Mouse (Mus musculus) liver, embryonic 13.5 days (tissue): ENCODE measurements around the gene Obox3. TPM values are rescaled to one million over a fixed set of nuclear protein-coding genes. Genes with fewer than 3 reads are reported as not detected.
"Not testable (repeated sequence)": the region's sequence is repeated elsewhere in the genome, so short reads cannot be mapped to it uniquely, and the experiment has no call there.

Experiments
- ATAC-seq: fragments of 200-750 bp; cut with Nextera tagmentation; 2 replicates; pipeline ENCODE4 v1.8.0; 2017; ENCODE audit warnings: low read depth, mild to moderate bottlenecking, moderate number of reproducible peaks, moderate library complexity
- DNase-seq: peaks from one replicate; pipeline ENCODE4 v3.0.0; 2022
- H3K27ac ChIP-seq: fragments of 300-500 bp; sonication (generic); 2 replicates; pipeline ENCODE4 v1.5.1; 2015; ENCODE audit warnings: moderate library complexity, mild to moderate bottlenecking, inconsistent platforms
- H3K27me3 ChIP-seq: fragments of 300-500 bp; sonication (generic); 2 replicates; pipeline ENCODE4 v1.6.1; 2015; ENCODE audit warnings: mild to moderate bottlenecking, inconsistent platforms
- H3K36me3 ChIP-seq: fragments of 300-500 bp; sonication (generic); 2 replicates; pipeline ENCODE4 v1.6.1; 2015; ENCODE audit warnings: mild to moderate bottlenecking, inconsistent platforms
- H3K4me1 ChIP-seq: fragments of 300-500 bp; sonication (generic); replicated peaks from 2 replicates; pipeline ENCODE4 v1.6.1; 2015; ENCODE audit warnings: inconsistent platforms
- H3K4me2 ChIP-seq: fragments of 300-500 bp; sonication (generic); 2 replicates; pipeline ENCODE4 v1.6.1; 2015; ENCODE audit warnings: inconsistent platforms, mild to moderate bottlenecking, moderate library complexity
- H3K4me3 ChIP-seq: fragments of 300-500 bp; sonication (generic); replicated peaks from 2 replicates; pipeline ENCODE4 v1.5.1; 2015; ENCODE audit warnings: mild to moderate bottlenecking, inconsistent platforms
- H3K9ac ChIP-seq: fragments of 300-500 bp; sonication (generic); 2 replicates; pipeline ENCODE4 v1.6.1; 2015; ENCODE audit warnings: mild to moderate bottlenecking, inconsistent platforms
- H3K9me3 ChIP-seq: fragments of 300-500 bp; sonication (generic); replicated peaks from 2 replicates; pipeline ENCODE4 v1.6.1; 2016; ENCODE audit warnings: inconsistent platforms
- WGBS: fragments of 180-500 bp; shearing (Covaris S2); methylation state at CpG from one replicate; pipeline ENCODE4 v1.1.7; 2015; ENCODE audit not compliant: insufficient replicate concordance; 5-methylcytosine and 5-hydroxymethylcytosine counted together
- polyA plus RNA-seq: library from polyadenylated mRNA; unstranded; fragments of >200 nt; fragmentation: Nextera tagmentation; extraction: Ambion mirVana; gene quantifications from 2 replicates; pipeline ENCODE4 v1.2.1, GENCODE M21; 2015

Gene Obox3
- not detected in 2 replicates for polyA plus RNA-seq

DNA sequence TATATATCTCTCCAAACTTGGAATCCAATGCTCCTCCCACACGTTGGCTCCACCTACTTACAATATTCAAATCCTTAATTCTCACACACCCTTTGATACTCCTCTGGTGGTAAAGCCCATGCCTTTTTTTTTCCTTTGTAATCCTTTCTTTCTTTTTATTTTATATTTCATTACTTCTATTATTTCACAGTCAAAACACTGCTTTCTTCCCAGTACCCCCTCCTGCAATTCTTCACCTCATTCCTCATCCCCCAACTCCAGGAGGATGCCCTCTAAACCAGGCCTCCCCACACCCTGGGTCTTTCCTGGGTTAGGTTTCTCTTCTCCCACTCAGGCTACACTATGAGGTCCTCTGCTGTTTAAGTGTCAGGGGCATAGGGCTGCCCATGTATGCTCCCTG is at the start of gene Obox3:
TSS of gene Obox3 (minus strand) at position 101 of the 400 bp plus-strand sequence.
- H3K4me3 ChIP-seq, DNase-seq, H3K27me3 ChIP-seq, H3K4me2 ChIP-seq, H3K9ac ChIP-seq, ATAC-seq, H3K27ac ChIP-seq, H3K4me1 ChIP-seq, H3K9me3 ChIP-seq, H3K36me3 ChIP-seq: not testable (repeated sequence)
- WGBS, result 12% methylated on average over 1 of the region's 1 CpGs

DNA sequence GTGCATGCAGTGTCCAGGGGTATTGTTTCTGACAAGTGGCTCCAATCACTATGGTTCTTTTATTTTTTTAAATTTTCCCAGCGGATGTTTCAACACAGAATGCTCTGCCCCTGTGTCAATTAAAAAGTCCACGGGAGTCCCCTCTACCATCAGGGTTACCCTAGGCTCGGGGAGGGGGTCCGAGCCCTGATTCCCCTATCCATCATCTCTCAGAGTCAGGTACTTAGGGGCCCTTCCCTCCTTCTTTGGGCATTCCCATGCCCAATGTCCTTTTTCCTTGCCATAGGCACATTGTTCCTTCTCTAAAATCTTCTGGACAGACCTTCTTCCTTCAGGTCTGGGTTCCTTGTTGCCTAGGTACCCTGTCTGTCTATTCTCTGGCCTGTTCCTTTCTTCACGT is 130.3 kb downstream of the Obox3 start:
- not testable (repeated sequence) for H3K9ac ChIP-seq, H3K36me3 ChIP-seq, H3K27me3 ChIP-seq, DNase-seq, H3K4me1 ChIP-seq, H3K4me2 ChIP-seq, H3K4me3 ChIP-seq, H3K27ac ChIP-seq, H3K9me3 ChIP-seq, ATAC-seq
- 57% methylated on average over 5 of the region's 5 CpGs for whole genome bisulfite sequencing

Other genes starting within 250 kb of the Obox3 start
- gene Obox5, start 110.2 kb upstream of the Obox3 start, polyA plus RNA-seq, result not detected in 2 replicates
- not detected in 2 replicates for gene Obox6, start 199.8 kb upstream of the Obox3 start, polyA plus RNA-seq
- not detected in 2 replicates for gene Crx, start 240.1 kb upstream of the Obox3 start, polyA plus RNA-seq
- not detected in 2 replicates for gene Crxos, start 242.7 kb upstream of the Obox3 start, polyA plus RNA-seq